Mouse (Mus musculus) adrenal gland, postnatal 36 days (tissue): Measurements from ENCODE around the gene Gm14399. TPM values are rescaled to one million over a fixed set of nuclear protein-coding genes. Genes with fewer than 3 reads are reported as not detected.
"Not testable (repeated sequence)": the region's sequence is repeated elsewhere in the genome, so short reads cannot be mapped to it uniquely, and the experiment has no call there.

ENCODE experiments used
- DNase-seq, 2 experiments: peaks; one replicate each; pipeline ENCODE4 v3.0.0; 2021; ENCODE audit warnings: mixed read lengths in 1 of 2
- long read RNA-seq, 2 experiments: library from polyadenylated mRNA; stranded (forward); transcript quantifications; one replicate each; pipeline ENCODE4 v2.0.0; 2021; ENCODE audit warnings: borderline sequencing depth in 2 of 2
- total RNA-seq, 2 experiments: library from RNA; stranded (reverse); gene quantifications; 2 replicates each; pipeline ENCODE4 v1.2.3; 2021

The Gm14399 gene
- total RNA-seq = 10 to 100 TPM; 13.8 to 23.0 TPM
- long read RNA-seq, experiment 1, partial matches to known transcripts = 1 of 3 reads
- long read RNA-seq, experiment 1, other reads (novel, unspliced or antisense) = 1 of 3 reads
- long read RNA-seq, experiment 2, partial matches to known transcripts = 1 of 2 reads
- long read RNA-seq, experiment 2, other reads (novel, unspliced or antisense) = 1 of 2 reads

GRCm38 (mm10) chr2:175141993-175142295 is at the start of gene Gm14399:
Gm14399 (minus strand) TSS chr2:175142012.
- DNase-seq = not testable (repeated sequence)

GRCm38 (mm10) chr2:175179008-175179407 is 37.2 kb upstream of the Gm14399 start:
- DNase-seq = not testable (repeated sequence)

- no peak for DNase-seq
Observed at GRCm38 (mm10) chr2:175176312-175176711, 34.5 kb upstream of the Gm14399 start.

- DNase-seq = peak in 1 of 2 experiments; percentile 5
Observed at GRCm38 (mm10) chr2:175175401-175176180, 33.8 kb upstream of the Gm14399 start, which contains the start of gene Gm14443. Gm14443 (minus strand) TSS chr2:175175871.

- not testable (repeated sequence) for DNase-seq
Observed at GRCm38 (mm10) chr2:175174058-175174457, 32.2 kb upstream of the Gm14399 start.

GRCm38 (mm10) chr2:175172906-175173595 is 31.2 kb upstream of the Gm14399 start:
- not testable (repeated sequence) for DNase-seq

GRCm38 (mm10) chr2:175172123-175172522 is 30.3 kb upstream of the Gm14399 start:
- no peak for DNase-seq

GRCm38 (mm10) chr2:175166870-175167269 is 25.1 kb upstream of the Gm14399 start:
- not testable (repeated sequence) for DNase-seq

- DNase-seq = not testable (repeated sequence)
Observed at GRCm38 (mm10) chr2:175165110-175165509, 23.3 kb upstream of the Gm14399 start.

- DNase-seq = not testable (repeated sequence)
Observed at GRCm38 (mm10) chr2:175161438-175161837, 19.6 kb upstream of the Gm14399 start.

- no peak for DNase-seq
Observed at GRCm38 (mm10) chr2:175158642-175159041, 16.8 kb upstream of the Gm14399 start.

GRCm38 (mm10) chr2:175156696-175157095 is 14.9 kb upstream of the Gm14399 start:
- DNase-seq = no peak

GRCm38 (mm10) chr2:175141118-175141992 is 457 bp downstream of the Gm14399 start:
- DNase-seq = peak; percentile 35 to 54

GRCm38 (mm10) chr2:175140624-175141023 is 1.2 kb downstream of the Gm14399 start:
- not testable (repeated sequence) for DNase-seq

Other genes with a start within 250 kb of the Gm14399 start
- under 1 TPM; 0.40 to 0.46 TPM for gene Gm14444, start 131.8 kb downstream of the Gm14399 start, total RNA-seq
- 1 to 10 TPM; 1.4 to 1.6 TPM for gene Gm14393, start 74.2 kb downstream of the Gm14399 start, total RNA-seq
- 1 to 10 TPM; 1.7 to 2.3 TPM for gene Gm14443, start 33.9 kb upstream of the Gm14399 start, total RNA-seq
- 10 to 100 TPM; 49.1 to 69.6 TPM for gene Gm14391, start 64.9 kb upstream of the Gm14399 start, total RNA-seq
- 10 to 100 TPM; 11.9 to 15.7 TPM for gene Gm14440, start 133.1 kb upstream of the Gm14399 start, total RNA-seq
- gene Gm4631, start 196.2 kb upstream of the Gm14399 start, total RNA-seq = 10 to 100 TPM; 34.2 to 48.6 TPM
- gene Zfp968, start 230.4 kb upstream of the Gm14399 start, total RNA-seq = 1 to 10 TPM; 6.5 to 7.6 TPM